Mouse (Mus musculus): ENCODE results near the gene Atxn2l.
A peak's percentile ranks its signal among the peaks of the same experiment; 100 is the strongest.
"Not testable (repeated sequence)": the region's sequence is repeated elsewhere in the genome, so short reads cannot be mapped to it uniquely, and the experiment has no call there.

Gene Atxn2l

DNA sequence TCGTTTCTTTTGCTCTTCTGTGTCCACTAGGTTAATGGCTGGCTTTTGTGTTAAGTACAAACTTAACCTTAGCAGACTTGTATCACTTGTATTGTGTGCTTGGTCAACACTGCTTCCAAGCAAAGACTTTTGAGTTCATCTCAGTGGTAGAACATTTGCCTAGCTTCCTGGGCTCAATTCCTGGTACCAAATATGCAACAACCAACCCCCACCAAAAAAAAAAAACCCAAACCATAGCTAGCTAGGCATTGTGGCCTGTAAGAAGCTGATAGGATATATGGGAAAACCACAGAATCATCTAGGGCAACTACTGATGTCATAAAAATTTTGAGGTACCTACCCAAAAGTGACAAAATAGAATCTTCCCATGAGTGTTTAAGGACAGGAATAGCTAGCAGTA, 12.2 kb downstream of the Atxn2l start:
- DNase-seq (ENCODE audit: low spot score in 2 of 2), result no peak

DNA sequence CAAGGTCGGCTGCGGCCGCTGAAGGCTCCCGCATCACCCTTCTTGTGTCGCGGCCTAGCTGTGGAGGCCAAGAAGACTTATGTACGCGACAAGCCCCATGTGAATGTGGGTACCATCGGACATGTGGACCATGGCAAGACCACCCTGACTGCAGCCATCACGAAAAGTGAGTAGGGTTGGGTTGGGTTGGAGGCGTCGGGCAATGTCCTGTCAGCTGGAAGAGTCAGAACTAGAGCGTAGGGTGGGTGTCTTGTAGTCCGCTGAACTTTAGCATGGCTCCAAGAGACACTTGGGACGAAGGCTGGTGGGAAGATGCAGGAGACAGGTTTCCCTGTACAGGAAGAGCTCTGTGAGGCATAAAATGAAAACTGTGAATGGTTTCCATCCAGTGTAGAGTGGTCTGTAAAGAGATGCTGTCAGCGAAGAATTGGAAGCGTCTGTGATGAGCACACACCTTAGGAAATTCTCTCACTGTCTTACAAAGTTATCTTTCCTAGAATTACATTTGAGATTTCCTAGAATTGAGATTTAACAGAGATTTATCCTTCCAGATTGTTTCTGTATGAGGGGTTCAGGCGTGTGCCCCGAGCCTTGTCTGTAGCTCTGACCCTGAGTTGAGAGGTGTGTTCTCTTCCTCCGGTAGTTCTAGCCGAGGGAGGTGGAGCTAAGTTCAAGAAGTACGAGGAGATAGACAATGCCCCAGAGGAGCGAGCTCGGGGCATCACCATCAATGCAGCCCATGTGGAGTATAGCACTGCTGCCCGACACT, 15.4 kb downstream of the Atxn2l start:
- DNase-seq (ENCODE audit: low spot score in 2 of 2), result not testable (repeated sequence)

DNA sequence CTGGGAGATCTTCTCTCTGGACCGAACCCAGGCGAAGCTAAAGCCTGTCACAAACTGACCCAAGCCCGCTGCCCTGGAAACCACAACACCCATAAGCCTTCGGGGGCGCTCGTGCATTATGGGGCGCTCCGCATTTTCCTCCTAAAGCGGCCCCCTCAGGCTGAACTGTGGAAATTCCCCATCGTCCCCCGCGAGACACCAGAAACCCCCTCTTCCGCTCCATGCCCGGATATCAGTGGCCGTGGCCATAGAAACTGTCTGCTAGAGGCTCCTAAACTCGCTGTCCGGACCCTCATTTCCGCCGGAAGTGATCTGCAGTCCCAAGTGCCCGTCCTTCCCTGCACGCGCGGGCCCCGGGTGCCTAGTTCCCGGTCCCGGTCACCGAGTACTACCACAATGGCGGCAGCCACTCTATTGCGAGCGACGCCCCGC, 16.2 kb downstream of the Atxn2l start, which contains the start of gene Tufm:
Gene Tufm, plus strand, starts transcription at position 310 of the 432 bp plus-strand sequence.
- DNase-seq (ENCODE audit: low spot score in 2 of 2), result peak; percentile 98 to 99

DNA sequence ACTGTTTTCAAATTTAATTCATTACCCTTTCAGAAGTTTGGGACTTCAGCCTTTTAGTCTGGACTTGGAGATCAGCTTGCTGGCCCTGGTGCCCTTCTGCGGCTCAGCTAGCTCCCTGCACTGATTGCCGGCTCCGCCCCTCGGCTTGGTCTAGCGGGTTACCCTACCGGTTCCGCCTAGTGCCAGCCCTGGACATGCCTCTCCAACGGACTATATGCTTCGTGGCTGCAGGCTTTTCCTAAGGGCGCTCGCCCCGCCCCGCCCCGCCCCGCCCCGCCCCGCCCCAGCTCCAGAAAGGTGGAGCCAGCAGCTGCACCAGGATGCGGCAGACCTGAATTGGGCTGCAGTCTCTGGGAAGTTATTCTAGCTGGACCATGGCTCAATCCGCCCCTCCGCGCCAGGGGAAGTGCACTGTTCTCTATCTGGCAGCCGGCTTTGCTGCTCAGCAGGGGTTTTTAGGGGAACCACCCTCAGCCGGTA, 20.8 kb downstream of the Atxn2l start:
- peak in 1 of 2 experiments; percentile 79 for DNase-seq (ENCODE audit: low spot score in 2 of 2)

DNA sequence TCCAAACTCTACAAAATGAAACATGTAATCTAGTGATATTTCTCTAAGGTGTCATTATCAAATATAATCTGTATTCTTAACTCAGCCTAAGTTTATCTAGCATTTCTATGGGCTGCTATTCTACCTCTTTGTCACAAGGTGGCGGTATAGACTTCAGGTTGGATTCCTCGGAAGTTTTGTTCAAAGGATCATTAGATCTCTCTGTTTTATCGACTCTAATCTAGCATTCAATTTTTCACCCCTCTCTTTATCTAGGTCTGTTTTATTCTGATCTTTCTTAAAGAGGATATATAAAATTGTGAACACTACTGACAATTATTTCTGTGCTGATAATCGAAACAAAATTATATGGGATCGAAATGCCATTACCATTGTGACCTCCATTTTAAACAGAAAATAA, 21.5 kb downstream of the Atxn2l start:
- DNase-seq (ENCODE audit: low spot score in 2 of 2), result no peak

DNA sequence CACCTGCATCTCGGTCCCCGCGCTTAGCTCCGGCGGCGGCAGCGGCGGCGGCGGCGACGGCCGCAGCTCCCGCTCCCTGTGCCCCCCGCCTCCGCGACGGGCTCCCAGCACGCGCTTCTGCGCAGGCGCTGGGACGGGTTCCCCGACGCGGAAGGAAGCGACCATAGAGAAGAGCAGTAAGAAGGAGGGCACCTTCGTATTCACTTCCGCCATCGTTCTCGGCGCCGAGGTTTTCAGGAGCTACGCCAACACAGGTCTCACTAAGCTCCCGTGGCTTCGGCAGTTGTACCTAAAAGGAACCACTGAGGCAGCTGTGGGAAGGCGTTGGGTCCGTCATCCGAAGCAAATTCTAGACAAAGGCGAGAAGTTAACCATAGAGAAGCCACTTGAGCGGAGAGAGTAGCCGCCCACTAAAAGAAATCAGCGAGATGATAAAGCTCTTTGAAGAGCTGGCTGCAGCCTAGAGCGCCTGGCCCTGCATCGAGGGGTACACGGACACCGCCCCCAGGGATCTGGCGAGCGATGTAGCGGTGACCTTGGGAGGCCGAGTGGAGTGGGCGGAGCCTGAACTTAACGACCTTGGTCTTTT, 28.1 kb downstream of the Atxn2l start, which contains the start of gene Sh2b1:
Gene Sh2b1, minus strand, starts transcription at position 432 of the 589 bp plus-strand sequence.
- DNase-seq (ENCODE audit: low spot score in 2 of 2), result peak; percentile 94 to 95

DNA sequence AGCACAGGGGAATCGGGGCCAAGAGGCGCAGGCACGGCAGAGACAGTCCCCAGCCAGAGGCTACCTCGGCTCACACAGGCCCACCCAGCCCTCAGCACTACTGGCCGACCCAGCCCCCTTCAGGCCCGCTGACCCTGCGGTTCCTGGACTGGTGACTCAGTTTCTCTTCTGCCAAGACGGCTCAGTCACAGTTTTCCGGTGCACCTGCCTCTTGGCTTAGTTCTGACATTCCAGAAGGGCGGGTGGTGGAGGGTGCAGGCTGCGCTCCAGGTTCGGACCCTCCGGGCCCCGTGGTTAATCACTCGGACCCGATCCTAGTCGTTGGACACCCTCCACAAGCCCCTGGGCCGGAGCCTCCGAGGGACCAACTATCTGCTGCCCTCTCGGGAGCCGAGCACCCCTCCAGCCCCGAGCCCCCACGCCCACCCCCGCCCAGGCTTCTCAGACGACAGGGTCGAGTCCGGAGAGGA, 28.7 kb downstream of the Atxn2l start:
- DNase-seq (ENCODE audit: low spot score in 2 of 2), result no peak

DNA sequence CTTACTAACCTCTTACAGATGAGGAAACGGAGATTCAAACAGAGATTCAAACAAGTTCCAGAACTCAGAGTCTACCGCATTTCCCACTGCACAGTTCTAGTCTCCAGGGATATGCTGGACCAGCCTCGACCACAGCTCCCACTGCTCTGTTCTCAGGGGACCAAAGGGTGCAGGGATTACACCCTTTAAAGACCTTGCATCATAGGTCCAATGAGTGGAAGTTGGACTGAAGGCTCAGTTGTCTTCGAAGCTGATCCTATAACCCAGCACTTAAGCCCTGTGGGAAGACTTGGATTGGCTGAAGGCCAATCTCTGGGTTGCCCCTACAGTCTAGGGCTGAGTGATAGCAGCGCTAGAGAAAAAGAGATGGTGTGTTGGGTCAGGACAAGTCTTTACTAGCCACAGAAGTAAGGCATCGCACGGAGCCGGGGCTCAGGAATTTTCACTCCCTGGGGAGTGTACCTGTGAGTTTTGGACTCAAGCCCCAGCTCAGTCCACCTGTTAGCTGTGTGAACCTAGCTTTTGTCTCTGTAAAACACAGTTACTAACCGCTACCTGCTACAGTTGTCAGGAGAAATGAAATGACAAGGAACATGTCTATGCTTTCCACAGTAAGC, 29.7 kb downstream of the Atxn2l start:
- no peak for DNase-seq (ENCODE audit: low spot score in 2 of 2)

DNA sequence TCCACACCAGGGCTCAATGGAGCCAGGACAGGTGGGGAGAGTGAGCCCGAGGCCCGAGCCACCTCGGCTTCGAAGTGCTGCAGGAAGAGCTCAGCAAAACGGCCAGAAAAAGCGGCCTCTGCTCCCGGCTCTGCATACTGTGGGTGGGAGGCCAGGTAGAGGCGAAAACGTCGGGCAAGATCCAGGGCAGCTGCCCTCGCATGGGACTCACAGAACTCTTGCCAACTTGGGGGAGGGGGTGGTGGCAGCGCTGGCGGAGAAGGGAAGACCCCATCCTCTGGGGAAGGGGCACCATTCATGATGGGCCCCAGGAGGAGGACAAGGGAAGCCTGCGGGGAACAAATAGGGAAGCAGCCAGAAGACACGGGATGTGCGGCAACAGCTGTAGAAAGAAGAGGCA, 30.5 kb downstream of the Atxn2l start:
- DNase-seq (ENCODE audit: low spot score in 2 of 2), result no peak

DNA sequence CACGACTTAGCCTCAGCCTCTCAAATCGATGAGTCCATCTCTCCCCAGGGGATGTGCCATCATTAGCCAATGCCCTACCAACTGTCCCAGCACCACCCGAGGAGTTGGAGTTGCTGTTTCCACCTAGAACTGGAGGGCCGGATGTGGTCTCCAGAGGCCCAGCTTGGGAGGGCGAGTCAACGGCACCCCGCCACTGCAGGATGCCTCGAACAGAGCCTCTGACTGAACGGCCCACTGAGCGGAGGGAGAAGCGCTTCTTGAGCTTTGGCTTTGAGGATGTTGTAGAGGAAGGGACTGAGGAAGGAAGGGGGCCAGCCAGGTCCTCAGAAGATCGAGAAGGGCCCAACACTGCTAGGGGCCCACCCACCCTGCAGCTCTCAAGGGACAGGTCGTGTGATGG, 30.9 kb downstream of the Atxn2l start:
- no peak for DNase-seq (ENCODE audit: low spot score in 2 of 2)

DNA sequence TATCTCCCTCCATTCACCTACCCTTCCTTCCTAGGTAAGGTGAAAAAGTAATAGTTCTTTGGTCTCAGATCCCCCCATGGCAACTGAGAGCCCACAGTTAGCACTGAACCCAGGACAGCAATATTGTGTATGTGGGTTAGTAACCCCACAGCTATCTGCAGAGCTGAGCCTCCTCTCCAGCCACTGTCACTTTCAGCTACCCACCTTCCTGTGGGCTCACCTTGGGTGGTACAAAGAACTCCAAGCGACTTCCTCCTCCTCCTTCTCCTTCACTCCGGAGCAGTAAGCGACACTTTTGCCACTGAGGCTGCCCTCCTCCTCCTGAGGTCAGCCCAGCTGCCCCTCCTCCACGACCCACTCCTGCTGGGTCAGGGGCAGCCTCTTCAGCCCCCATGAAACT, 31.4 kb downstream of the Atxn2l start:
- DNase-seq (ENCODE audit: low spot score in 2 of 2), result no peak

DNA sequence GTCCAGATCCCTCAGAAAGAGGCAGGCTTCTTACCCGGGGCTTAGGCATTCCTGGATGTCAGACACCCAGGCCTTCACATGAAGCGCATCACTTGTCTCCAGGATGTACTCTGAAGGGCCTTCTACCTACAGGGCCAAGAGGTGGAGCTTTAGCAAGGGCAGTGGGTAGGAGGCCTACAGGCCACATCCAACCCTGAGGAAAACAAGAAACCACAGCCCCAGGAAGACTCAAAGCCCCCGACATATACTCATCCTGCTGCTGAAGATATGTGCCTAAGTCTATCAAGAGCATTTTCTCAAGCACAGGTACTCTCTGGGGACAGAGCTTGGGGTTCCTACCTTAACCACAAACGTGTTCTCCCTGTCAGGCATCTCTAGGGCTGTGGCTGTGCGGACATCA, 31.9 kb downstream of the Atxn2l start:
- DNase-seq (ENCODE audit: low spot score in 2 of 2), result no peak

DNA sequence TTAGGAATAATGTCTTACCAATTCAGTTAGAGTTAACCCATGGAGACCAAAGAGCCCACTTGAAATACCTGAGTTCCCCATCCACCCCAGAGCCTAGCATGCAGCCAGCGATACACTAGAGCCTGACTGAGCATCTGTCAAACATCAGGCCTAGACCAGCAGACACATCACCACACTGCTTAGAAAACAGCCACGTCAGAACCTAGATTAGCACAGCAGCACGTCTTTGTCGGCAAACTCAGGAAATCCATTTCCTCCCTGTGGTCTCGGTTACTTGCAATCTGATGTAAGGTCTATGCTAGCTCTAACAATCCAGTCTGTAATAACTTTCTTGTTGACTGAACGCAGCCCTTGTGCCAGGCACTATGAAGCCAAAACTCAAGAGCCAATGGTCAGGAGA, 33.2 kb downstream of the Atxn2l start:
- DNase-seq (ENCODE audit: low spot score in 2 of 2), result no peak

DNA sequence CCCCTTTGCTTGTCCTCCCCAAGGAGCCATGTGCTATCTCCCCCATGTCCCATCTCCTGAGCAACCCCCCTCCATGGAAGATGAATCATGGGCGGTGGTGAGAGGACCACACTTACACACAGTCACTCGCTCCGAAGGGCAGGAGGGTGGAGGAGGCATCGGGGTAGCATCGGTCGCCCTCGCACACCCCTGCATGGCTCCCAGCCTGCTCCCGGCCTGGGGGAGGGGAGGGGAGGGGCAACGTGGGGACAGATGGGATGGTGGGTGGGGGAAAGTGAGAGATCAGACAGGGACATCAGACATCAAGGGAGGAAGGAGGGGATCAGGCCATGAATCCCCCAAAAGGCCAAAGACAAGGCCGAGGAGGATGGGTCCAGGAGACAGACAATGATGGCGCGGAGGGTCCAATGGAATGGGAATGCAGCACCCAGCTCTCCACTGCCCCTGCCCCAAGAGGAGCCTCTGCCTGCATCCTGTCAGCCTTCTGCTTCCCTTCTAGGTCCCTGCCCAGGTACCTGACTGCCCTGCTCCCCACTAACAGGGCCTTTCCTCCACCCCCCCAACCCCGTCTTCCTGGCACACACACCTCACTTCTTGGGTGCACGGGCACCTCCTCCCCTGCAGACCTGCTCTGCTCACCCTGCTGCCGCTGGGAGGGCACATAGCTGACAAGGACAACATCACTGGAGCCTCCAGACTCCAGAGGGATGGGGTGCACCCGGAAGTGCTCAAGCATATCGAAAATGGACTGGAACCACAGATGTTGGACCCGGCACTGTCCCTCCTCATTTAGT, 35.2 kb downstream of the Atxn2l start:
- no peak for DNase-seq (ENCODE audit: low spot score in 2 of 2)

DNA sequence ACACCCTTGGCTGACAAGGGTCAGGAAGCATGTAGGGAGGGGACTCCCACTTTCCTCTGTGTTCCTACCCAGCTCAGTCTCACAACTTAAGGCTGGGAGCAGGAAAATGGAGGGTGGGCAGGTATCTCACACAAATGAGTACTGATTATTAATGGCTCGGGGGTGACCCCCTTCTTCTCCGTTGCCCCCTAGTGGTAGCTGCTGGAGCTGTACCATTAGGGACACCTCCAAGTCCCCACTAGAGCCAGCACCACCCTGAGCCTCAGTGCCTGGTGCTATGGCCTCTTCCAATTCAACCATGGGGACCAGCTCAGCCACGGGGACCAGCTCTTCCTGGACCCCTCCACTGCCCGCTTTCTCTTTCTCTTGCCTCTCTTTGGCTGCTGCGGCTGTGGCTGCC, 36.0 kb downstream of the Atxn2l start:
- DNase-seq (ENCODE audit: low spot score in 2 of 2), result no peak

DNA sequence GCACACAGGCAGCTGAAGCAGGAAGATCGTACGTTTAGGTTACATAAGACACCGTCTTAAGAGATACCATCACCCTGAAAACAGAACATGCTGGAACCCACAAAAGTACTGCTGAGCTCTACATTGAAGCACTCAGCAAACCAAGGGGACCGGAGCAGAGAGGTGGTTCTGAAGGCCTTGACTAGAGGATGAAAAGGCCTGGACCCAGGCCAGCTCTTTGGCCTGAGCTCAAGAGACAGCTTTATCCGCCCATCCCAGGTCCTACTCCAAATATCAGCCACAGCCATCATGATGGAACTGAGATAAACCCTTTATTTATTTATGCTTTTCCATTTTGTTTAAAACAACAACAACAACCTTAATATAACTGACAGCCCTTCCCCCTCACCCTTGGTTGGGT, 36.5 kb downstream of the Atxn2l start:
- DNase-seq (ENCODE audit: low spot score in 2 of 2), result no peak

DNA sequence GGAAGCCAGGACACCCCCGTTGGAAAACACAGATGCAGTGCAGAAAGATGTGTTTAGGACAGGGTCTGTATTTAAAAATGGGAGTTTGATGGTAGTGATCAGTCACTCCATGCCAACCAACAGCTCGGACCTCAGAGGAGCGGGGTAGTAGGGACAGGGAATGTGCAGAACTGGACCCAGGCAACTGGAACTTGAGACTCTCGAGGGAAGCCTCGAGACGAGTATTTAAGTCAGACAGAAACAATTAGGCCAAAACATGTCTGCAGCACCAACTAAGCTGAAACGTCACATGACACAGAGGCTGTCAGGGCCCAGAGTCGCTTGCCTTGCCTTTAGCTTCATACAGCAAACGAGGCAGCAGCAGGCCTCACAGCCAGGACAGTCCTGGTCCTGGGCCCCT, 37.1 kb downstream of the Atxn2l start:
- no peak for DNase-seq (ENCODE audit: low spot score in 2 of 2)

DNA sequence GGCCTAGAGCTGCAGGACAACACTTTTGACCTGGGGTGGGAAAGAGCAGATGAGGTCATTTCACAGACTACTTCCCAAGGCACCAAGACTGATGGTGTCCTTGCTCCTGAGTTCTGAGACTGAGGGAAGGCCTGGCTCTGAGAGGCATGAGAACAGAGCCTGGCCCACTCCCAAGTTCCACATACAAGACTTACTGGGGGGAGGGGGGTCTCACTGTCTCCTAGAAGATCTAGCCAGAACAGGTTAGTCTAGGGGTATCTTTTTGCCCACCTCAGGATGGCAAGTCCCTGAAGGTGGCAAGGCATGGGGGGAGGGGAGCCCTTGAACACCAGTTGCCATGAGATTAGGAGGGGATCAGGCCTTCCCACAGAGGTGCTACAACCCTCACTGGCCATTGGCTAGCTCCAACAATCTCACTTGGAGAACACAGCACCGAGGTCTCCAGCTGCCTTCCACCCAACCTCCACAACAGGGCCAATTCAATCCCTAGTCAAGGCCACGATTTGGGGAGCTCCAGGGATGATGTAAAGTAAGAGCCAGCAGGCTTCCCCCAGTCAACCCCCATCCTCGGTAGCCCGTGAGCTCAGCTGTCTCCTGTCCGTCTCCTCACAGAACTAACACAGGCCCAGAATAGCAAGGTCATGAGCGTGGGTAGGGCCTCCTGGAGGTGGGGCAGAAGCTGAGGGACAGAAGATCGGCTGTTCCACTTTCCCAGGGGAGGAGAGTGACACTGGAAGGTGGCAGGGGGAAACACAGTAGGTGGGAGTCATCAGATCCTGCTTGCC, 37.8 kb downstream of the Atxn2l start:
- no peak for DNase-seq (ENCODE audit: low spot score in 2 of 2)

DNA sequence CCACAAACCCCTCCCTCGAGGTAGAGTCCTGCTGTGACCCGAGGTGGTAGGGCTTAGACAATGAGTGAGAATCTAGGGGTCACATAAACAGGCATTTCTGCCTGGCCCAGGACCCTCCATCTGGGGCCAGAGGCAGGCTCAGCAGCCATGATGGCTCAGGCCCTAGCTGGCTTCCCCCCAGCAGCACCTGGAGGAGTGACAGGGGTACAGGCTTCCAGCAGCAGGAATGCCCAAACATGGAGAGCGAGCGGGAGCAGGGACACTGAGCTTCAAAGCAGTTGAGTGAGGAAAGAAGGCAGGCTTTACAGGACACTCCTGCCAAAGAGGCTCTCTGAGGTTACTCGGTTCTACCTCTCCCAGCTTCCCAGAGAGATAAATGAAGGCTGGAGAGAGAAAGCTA, 38.4 kb downstream of the Atxn2l start:
- DNase-seq (ENCODE audit: low spot score in 2 of 2), result no peak

DNA sequence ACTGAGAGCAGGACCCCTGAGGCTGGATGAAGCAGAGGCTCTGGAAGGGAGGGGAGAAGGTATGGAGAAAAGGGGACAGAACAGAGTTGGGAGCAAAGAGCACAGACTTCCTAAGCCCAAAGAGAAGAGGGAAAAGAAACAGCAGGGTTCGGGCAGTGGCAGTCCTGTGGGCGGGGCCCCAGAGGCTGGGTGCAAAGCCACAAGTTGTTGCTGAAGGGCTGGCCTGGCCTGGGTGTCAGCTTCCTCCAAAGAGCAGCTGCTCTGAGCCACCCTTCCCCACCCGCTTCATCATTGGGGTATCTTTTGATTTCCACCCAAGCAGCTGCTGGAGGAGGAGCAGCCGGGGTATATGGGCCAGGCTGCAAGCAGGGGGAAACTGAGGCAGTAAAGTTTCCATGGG, 39.1 kb downstream of the Atxn2l start:
- no peak for DNase-seq (ENCODE audit: low spot score in 2 of 2)

DNA sequence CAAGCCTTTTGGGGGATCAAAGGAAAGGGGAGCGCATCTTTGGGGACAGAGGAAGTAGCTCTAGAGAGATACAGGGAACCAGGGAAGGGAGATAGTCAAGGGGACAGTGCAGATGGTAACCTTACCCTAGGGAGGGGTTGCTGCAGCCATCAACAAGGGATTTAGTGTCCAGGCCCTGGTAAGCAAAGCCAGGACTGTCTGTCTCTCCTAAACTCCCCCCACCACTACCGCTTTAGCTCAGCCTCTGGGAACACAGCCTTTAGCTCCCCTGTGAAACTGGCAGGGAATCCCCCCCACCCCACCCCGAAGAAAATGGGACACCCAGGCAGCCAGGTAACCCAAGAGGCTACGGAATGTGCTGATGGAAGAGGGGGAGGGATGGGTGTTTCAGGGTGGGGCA, 39.7 kb downstream of the Atxn2l start:
- no peak for DNase-seq (ENCODE audit: low spot score in 2 of 2)

Data from right cerebral cortex, postnatal 10 days (tissue).